Mouse (Mus musculus) cortical plate, adult 2 months (tissue): ENCODE data around the gene Panx1. TPM values are rescaled to one million over a fixed set of nuclear protein-coding genes. Genes with fewer than 3 reads are reported as not detected.

Source experiments
- H3K27ac ChIP-seq: fragments of 200-500 bp; 2 replicates; pipeline ENCODE4 v1.5.1; 2012; ENCODE audit warnings: low read length, control low read depth, inconsistent platforms; ENCODE audit not compliant: insufficient read depth
- H3K4me1 ChIP-seq: fragments of 200-500 bp; 2 replicates; pipeline ENCODE4 v1.6.1; 2011; ENCODE audit warnings: low read length; ENCODE audit not compliant: control insufficient read depth, insufficient read depth
- H3K4me3 ChIP-seq: fragments of 200-500 bp; 2 replicates; pipeline ENCODE4 v1.5.1; 2011; ENCODE audit warnings: mild to moderate bottlenecking, low read length, control low read depth; ENCODE audit not compliant: insufficient read depth
- CTCF ChIP-seq: fragments of 200-500 bp; IDR thresholded peaks from 2 replicates; pipeline ENCODE4 v1.5.1; 2011; ENCODE audit warnings: mild to moderate bottlenecking, control low read depth, low read length; ENCODE audit not compliant: insufficient read depth; ENCODE audit errors: extremely low read depth
- POLR2A ChIP-seq: fragments of 200-500 bp; IDR thresholded peaks from 2 replicates; pipeline ENCODE4 v1.6.1; 2011; ENCODE audit warnings: mild to moderate bottlenecking, low read length, control low read depth; ENCODE audit not compliant: insufficient read depth; ENCODE audit errors: extremely low read depth
- polyA plus RNA-seq: library from polyadenylated mRNA; depleted of rRNA; stranded (reverse); fragments of >200 nt; gene quantifications from 2 replicates; pipeline ENCODE4 v1.2.3, GENCODE M21; 2012

Gene Panx1
- polyA plus RNA-seq, 1 experiment: 26.8 TPM

GRCm38 (mm10) chr9:15004298-15004685, 41.0 kb downstream of the Panx1 start:
- H3K4me1 ChIP-seq: peaks cover 2% of the 10 kb centered on the region; the same call in 1 of the 2 replicates
- no peak overlapping the region for H3K4me3 ChIP-seq
- H3K27ac ChIP-seq: no peak overlapping the region
- TF ChIP-seq CTCF: no peak
- no peak for TF ChIP-seq POLR2A

GRCm38 (mm10) chr9:15003676-15004297, 41.5 kb downstream of the Panx1 start:
- no peak overlapping the region for H3K4me3 ChIP-seq
- TF ChIP-seq CTCF (no peak), POLR2A (no peak)
- H3K4me1 ChIP-seq: peaks cover 2% of the 10 kb centered on the region; the same call in 1 of the 2 replicates
- no peak overlapping the region for H3K27ac ChIP-seq

GRCm38 (mm10) chr9:15002995-15003613, 42.2 kb downstream of the Panx1 start:
- Histone ChIP-seq H3K4me3 (no peak overlapping the region), H3K4me1 (peaks cover 5% of the 10 kb centered on the region), H3K27ac (no peak overlapping the region)
- TF ChIP-seq POLR2A (no peak), CTCF (no peak)

- H3K27ac ChIP-seq: no peak overlapping the region
- H3K4me3 ChIP-seq: no peak overlapping the region
- TF ChIP-seq POLR2A (no peak), CTCF (no peak)
- H3K4me1 ChIP-seq: peaks cover 5% of the 10 kb centered on the region
Measured at GRCm38 (mm10) chr9:14998790-14999189, 46.5 kb downstream of the Panx1 start.

GRCm38 (mm10) chr9:14997271-14998055, 47.8 kb downstream of the Panx1 start:
- Histone ChIP-seq H3K4me3 (no peak overlapping the region), H3K27ac (peak overlapping the region; percentile 85), H3K4me1 (peaks cover 3% of the 10 kb centered on the region)
- no peak for TF ChIP-seq POLR2A

GRCm38 (mm10) chr9:14995525-14995924, 49.8 kb downstream of the Panx1 start:
- Histone ChIP-seq H3K27ac (0 out of 2 replicates have a peak overlapping the region, but pooled peaks have one; percentile 35), H3K4me1 (peaks cover 3% of the 10 kb centered on the region), H3K4me3 (no peak overlapping the region)
- TF ChIP-seq POLR2A (no peak), CTCF (no peak)

- Histone ChIP-seq H3K4me1 (no peaks in the 10 kb centered on the region), H3K4me3 (no peak overlapping the region), H3K27ac (no peak overlapping the region)
- TF ChIP-seq CTCF (no peak), POLR2A (no peak)
Measured at GRCm38 (mm10) chr9:14988606-14989293, 56.5 kb downstream of the Panx1 start.

- H3K27ac ChIP-seq: no peak overlapping the region
- TF ChIP-seq CTCF (no peak), POLR2A (no peak)
- H3K4me3 ChIP-seq: no peak overlapping the region
- H3K4me1 ChIP-seq: peaks cover 1% of the 10 kb centered on the region
Measured at GRCm38 (mm10) chr9:14983141-14983540, 62.1 kb downstream of the Panx1 start.

- Histone ChIP-seq H3K27ac (peak overlapping the region; percentile 71), H3K4me1 (peaks cover 1% of the 10 kb centered on the region), H3K4me3 (no peak overlapping the region)
- TF ChIP-seq POLR2A (no peak), CTCF (no peak)
Measured at GRCm38 (mm10) chr9:14982683-14983082, 62.6 kb downstream of the Panx1 start.
